Mouse (Mus musculus): Measurements from ENCODE around the gene Krt87. TPM values are rescaled to one million over a fixed set of nuclear protein-coding genes. Genes with fewer than 3 reads are reported as not detected.
A peak's percentile ranks its signal among the peaks of the same experiment; 100 is the strongest.

Gene Krt87
- total RNA-seq (2021) = under 1 TPM; 0.18 to 0.40 TPM
- long read RNA-seq, partial matches to known transcripts = 1 of 2 reads
- long read RNA-seq, other reads (novel, unspliced or antisense) = 0 of 2 reads

DNA sequence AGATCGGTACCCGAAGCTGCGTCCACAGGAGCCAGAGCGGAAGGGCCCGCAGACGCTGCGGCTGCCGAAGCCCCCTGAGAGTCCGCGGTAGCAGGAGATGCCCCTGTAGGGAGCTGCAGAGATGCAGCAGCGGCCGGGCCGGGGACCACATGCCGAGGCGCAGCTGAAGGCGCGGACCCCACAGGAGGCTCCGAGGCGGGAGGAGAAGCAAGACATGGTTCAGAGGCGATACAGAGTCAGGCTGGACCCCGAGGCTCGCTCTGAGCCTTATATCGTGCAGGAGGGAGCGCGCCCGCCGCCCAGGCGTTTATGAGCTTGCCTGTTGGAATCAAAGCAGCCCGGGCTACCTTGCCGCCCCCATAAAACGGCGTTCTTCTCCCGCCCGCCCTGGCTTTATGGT, at the start of gene Krt87:
Krt87 (minus strand) TSS at position 250 of the 400 bp plus-strand sequence.
- no peak for DNase-seq (ENCODE audit: low spot score in 2 of 2)

DNA sequence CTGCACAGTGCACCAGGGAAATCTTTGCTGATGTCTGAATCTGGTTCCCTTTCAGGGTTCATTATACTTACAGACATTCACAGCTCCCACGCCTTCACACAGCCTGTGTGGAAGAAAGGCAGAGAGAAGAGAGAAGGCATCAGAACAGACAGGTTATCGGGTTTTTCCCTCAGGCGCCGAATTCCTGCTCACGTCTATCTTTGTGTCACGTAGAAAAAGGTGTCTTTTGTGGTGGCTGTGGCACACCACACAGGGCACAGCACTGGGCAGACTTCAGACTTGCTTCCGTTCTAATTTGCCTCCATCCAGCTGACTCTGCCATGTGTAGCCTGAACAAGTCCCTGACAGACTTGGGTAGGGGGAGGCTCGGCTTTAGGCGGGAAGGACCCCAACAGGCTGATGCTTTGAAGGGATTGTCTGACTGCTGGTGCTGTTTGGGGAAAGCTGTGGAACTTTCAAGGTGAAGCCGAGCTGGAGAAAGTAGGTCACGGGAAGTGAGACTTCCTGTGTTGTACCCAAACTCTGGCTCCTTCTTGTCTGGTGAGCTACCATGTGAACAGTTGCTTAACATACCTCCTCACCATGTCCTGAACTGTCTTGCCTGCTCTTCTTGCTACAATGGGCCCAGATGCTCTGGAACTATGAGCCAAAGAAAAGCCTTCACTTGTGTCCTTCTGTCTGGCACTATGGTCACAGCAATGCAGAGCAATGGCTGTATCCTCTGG, 47.5 kb upstream of the Krt87 start:
- peak; percentile 7 to 34 for DNase-seq (ENCODE audit: low spot score in 2 of 2)

DNA sequence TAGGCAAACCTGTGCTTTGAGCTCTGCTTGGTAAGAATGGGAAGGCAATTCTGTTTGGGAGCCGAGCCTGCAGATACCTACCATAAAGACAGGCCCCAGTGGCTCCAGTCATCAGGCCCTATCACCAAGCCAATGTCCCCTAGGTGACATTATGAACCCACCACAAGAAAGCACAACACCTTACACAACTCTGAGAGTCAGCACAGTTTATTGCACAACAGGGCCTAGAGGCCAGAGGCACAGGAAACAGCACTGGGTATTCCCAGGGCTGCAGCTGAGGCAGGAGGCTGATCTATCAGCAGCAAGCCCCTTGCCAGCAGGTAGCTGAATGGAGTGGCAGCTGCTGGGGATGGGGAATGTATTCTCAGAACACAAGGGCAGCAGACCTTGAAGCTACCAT, 46.3 kb upstream of the Krt87 start:
- no peak for DNase-seq (ENCODE audit: low spot score in 2 of 2)

DNA sequence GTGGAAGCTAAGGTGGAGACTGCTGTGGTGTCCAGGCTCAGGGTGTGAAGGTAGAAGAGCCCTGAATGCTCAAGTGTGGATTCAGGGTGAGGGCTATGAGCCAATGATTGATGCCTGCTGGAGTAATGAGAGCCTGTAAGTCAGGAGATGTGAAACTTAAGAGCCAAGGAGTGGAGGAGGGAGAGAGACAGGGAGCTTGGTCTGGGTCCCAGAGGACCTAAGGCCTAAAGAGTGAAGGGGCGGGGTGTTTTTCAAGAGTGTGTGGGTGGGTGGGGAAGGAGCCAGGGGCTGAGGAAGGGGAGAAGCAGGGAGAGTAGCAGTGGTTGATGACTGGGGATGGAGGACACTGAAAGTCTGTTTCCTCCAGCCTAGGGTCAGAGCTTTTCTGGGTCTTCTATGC, 45.0 kb upstream of the Krt87 start:
- DNase-seq (ENCODE audit: low spot score in 2 of 2) = no peak

DNA sequence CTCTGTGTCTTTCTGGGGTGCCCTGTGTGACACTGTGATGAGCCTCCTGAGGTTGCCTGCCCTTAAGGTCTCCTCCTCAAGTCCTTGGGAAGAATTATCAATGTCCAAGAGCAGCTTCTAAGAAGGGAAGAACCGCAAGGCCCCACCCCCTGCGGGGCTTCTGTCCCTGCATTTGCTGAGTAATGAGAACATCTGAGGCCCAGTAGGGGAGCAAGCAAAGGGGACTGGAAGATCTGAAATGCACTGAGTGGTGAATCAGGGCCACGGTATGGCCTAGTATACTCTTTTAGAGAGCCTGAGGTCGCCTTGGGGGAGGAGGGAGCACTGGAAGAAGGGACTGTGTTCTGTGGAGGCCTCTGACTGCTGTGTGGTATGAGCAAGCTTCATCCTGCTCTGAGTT, 43.5 kb upstream of the Krt87 start:
- DNase-seq (ENCODE audit: low spot score in 2 of 2) = no peak

DNA sequence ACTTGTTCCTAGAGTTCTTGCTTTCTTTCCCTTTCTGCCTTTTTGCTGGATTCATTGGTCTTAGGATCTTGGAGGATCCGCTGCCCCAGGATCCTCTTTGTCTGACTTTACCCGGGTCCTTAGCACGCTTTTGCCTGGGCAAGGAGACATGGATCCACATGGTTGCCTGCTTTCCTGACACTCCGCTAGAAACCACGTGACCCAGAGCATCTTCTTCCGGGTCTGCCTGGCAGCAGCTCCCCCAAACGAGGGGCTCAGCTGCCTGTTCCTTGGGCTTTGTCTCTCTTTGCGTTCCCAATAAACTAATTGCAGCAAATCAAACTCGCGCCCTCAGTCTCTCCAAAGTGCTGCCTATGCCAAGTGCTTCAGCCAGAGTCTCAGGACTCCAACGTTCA, 41.1 kb upstream of the Krt87 start:
- no peak for DNase-seq (ENCODE audit: low spot score in 2 of 2)

DNA sequence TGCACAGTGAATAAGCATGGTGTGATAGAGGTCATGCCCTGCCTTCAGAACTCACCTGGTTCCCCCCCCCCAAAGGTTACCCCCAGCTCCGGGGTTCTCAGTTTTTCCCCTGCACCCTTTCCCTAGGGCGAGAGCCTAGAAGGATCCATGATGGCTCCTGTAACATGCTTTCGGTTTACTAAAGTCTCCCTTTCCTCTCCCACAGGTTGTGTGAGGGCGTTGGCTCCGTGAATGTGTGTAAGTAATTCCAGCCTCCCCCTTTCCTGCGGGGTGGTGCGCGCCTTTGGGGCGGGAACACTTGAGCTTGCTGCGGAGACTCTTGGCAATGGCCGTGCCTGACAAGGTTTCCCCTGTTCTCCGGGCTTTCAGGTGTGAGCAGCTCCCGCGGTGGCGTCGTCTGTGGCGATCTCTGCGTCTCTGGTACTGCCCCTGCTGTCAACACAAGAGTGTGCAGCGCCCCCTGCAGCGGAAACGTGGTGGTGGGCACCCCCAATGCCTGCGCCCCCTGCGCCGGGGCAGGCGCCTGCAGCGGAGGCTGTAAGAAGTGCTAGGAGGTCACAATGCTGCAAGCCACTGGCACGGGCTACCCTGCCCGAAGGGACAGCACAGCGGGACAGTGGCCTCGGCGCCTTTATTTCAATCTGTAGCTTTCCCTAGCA, 40.5 kb upstream of the Krt87 start:
- DNase-seq (ENCODE audit: low spot score in 2 of 2) = peak; percentile 32 to 39

DNA sequence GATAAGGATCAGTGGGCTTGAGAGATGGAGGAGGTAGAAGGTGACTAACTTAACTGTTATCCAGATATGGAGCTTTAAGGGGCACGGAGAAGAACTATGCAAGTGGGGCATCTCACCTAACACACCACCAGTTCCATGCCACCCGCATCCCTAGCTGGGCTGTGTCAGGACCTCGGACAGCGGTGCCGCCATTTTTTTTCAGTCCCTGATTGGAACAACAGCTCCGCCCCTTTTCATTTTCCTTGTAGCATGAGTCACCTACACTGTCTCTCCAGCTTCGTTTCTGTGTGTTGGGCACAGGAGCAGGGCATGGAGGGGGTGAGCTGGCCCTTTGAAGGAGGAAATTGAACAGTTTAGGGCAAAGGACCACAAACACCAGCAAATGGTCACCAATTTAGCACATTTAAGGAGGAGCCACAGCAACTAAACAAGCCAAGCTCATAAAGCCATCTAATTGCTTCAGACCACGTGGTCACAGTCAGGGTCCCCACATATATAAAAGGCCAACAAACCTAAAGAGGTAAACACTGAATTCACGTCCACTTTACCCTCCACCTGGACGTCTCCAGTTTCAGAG, 34.4 kb upstream of the Krt87 start, which contains the start of gene Krt86:
Krt86 (plus strand) TSS at position 527 of the 577 bp plus-strand sequence.
- no peak for DNase-seq (ENCODE audit: low spot score in 2 of 2)

DNA sequence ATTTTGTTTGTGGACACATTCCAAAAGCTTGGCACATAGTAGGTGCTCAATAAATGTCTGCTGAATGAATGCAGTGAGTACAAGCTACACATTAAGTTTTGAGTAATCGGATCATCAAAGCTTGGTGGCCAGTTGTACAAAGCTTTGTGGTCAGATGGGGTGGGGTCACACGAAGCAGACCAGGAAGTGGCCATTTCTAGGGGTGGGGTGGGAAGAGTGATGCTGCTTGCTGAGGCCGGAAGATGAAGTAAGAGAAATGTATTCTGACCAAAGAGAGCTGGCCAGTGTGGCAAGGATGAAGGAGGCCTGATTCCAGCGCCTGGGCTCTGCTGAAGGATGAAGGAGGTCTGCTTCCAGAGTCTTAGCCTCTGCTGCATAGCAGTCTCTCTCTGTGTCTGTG, 30.5 kb upstream of the Krt87 start:
- DNase-seq (ENCODE audit: low spot score in 2 of 2) = no peak

DNA sequence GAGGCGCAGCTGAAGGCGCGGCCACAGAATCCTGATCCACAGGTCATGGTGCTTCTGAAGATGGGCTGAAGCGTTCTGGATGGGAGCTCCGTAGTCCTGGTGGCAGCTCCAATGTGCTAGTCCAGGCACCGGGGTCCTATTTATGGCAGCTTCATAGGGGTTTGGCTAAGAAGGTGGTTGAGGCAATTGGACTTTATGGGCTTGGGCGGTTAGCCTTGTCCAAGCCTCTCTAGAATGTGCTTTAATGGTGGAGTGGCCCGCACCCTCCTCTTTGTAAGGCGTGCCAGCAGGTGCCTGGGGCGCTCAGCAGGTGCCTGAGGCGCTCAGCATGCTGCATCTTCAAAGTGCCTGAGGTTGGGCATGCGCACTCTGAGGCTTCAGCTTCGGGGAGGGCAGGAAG, 25.0 kb upstream of the Krt87 start, which contains the start of gene Krt81:
Krt81 (minus strand) TSS at position 101 of the 400 bp plus-strand sequence.
- DNase-seq (ENCODE audit: low spot score in 2 of 2) = no peak

DNA sequence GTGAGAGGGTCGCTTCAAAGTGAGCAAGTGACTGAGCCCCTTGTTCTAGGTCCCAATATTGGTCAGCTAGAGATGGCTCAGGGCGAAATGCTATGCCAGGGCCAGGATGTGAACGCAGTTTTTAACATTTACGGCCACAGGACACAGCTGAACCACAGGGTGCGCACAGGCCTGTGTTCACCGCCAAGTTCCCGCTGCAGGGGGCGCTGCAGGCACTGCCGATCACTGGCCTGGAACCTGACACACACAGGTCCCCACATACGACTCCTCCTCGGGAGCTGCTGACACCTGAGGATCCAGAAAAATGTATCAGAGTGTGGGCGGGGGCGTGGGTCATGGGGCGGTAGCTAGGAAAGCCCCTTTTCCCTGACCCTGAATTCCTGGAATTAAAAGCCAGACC, 20.7 kb upstream of the Krt87 start:
- no peak for DNase-seq (ENCODE audit: low spot score in 2 of 2)

DNA sequence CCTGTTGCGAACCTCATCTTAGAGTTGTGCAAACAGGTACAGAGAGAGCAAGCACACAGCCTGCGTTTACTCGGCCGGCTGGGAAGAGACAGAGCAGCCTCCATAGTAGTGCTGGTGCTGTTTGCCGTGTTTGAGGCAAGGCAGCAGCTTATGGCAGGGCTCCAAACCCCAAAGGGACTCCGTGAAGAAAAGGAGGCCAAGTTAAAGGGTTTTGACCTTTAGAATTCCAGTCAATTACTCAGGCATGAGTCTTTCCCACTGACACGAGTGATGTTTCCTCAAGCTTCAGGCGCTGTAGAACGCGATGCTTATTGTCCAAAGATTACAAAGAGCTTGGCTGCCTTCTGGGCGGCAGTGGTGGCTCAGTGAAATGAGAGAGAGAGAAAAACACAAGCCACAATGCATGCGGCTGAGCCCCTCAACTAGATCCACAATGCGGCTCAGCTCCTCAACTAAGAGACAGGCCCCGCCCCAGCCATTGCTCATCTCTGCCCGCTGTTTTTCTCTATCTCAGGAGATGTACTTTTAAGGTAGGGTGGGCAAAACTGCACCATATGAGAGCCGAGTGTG, 19.8 kb upstream of the Krt87 start:
- DNase-seq (ENCODE audit: low spot score in 2 of 2) = no peak

DNA sequence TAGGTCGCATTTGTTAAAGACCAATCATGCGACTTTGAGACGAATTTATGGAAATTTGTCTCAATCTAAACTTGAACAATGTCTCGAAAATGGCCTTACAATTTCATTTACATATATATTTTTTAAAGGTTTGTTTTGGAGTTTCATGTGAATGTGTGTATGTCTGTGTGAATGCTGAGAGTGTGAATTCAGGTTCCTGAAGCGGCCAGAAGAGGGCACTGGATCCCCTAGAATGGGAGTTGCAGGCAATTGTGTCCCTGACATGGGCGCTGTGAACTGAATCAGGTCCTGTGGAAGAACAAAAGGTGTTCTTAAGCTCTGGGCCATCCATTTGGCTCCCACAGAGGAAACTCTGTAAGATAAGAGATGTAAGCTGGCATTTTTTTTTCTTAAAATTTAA, 17.3 kb upstream of the Krt87 start:
- DNase-seq (ENCODE audit: low spot score in 2 of 2) = no peak

DNA sequence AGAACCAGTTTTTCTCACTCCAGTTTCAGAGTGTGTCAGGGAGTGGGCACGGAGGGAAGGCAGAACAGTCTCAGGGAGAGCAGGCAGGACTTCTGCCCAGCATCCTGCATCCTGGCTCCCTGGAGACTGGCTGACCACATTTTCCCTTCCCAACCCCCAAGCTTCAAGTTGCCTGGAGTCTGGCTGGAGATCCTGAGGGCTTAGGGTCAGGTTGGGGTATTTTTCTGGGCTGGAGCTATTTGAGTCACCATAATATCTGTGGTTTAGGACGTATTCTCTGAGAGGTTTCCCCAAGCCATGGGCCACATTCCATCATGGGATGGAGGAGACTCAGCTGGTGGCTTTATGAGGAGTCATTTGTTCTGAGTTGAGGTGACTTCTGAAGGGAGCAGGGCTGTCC, 16.7 kb upstream of the Krt87 start:
- DNase-seq (ENCODE audit: low spot score in 2 of 2) = no peak

DNA sequence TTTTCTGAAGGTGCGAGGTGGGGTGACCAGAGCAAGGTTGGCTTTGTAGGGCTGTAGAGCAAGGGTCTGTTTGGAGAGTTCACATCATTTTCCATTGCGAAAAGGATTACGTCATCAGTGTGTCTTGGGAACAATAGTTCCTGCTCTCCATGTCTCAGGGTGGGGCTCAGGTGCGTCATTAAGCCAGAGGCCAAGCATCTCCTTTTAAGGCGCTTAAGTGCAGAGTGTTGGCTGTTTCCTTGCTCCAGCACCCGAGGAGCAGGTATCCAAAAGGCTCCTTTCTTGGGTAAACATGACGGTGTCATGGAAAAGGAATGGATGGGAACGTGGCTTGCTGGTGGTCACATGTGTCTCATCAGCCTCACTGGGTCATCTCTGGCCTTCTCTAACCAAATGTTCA, 16.2 kb upstream of the Krt87 start:
- no peak for DNase-seq (ENCODE audit: low spot score in 2 of 2)

DNA sequence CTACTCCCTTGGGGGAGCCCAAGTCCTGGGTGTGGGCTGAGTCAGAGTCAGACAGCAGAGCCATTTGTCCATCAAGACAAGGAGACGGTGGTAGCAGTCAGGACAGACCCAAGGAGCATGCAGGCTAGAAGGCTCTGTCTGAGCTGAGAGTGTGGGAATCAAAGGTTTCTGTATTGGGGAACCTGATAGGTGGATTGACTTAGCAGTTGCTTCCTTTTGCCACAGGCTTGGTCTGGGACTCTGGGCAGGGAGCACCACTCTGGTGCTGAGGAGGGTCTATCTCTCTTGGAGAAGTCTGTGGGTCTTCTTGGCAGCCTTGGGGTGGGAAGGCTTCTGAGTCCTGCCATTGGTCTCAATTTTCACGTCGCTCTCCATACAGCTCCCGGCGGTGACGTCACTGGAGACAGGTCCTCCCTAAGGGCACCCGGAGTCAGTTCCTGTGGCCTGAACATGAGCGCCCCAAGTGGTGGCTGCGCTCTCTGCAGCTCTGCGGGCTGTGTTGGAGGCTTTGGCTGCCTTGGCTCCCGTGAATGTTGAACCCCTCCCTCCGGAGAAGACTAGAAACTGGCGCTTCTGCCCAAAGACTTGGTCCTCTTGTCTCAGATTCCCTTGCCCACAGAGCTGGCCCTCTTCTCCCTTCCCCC, 14.6 kb upstream of the Krt87 start:
- peak; percentile 47 to 86 for DNase-seq (ENCODE audit: low spot score in 2 of 2)

DNA sequence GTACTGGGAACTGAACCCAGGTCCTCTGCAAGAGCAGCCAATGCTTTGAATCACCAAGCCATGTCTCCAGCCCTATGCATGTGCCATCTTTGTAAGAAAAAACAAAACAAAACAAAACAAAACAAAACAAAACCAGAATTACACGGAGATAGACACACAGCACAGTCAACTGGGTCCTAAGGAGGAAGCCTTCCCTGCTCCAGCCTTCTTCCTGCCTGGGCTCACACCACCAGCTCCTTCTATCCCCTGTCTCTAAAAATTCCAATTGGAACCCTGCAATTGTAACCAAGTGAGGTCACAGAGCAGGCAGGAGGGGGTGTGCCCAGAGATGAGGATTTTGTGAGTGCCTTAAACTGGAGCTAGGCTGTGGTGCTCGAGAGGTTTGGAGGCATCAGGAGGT, 8.8 kb upstream of the Krt87 start, which contains the start of gene Krt88:
Krt88 (plus strand) TSS at position 301 of the 400 bp plus-strand sequence.
- DNase-seq (ENCODE audit: low spot score in 2 of 2) = no peak

DNA sequence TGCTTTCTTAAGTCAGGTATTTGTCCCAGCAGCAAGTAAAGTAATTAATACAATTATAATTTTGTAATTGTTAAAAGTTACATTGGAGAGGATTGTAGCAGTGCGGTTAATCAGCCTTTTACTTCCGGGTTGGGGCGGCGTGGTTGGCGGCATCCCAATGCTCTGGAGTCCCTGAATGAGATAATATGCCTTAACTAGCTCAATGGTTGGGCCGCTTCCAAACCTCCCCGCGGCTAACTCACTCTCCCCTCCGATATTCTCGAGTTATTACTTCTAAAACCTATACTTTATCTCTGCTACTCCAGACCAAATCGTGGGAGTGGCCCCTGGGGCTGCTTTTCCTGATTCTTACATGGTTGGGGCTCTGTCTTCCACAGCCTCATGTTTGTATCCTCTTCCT, 8.0 kb upstream of the Krt87 start:
- peak in 1 of 2 experiments; percentile 9 for DNase-seq (ENCODE audit: low spot score in 2 of 2)

DNA sequence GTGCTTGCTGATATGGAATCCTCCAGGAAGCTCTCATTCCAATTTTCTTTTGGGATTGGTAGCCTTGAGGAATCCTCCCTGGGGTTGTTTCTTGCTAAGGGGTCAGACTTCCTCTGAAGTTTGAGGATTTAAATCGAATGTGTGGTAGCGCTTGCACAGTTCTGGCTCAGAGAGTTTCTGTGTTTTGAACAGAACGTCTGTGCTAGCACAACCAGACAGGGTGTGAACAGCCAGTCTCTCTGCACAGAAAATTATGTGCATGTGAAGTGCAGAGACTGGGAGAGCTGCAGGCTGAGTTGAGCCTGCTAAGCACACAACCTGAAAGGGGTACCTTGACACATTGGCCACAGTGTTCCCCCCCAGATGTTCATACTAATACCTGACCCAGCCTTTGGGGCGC, 2.2 kb upstream of the Krt87 start:
- DNase-seq (ENCODE audit: low spot score in 2 of 2) = peak; percentile 36 to 70

DNA sequence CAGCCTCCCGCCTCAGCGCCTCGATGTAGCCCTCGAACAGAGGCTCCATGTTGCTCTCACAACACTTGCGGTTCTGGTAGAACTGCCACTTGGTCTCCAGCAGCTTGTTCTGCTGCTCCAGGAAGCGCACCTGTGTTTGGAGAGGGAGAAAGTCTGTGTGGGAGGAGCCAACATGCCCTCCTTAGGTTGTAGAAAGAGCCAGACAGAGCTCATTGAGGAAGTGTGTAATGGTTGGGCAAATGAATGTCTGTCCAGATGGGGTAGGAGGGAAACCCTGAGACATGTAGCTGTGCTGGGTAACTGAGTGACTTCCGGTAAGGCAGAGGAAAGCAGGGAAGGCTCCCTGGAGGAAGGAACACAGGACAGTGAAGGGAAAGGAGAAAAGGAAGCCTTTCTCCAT, 2.0 kb downstream of the Krt87 start:
- no peak for DNase-seq (ENCODE audit: low spot score in 2 of 2)

DNA sequence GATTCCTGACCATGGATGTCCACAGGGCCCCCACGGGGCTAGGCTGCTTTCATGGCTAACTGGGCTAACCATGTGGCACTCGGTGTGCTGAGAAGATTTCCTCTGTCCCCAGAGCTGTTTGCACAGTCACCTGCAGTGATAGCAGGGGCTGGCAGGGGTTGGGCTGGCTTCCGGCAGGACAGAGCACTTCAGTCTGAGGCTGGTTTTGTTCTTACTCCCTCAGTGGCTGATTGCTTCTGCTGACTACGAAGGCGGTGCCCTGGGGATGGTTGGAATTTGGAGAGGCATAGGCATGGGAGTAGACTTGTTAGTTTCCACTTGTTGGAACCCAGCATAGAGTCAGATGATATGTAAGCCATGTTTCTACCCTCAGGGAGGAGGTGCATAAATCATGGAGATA, 13.7 kb downstream of the Krt87 start:
- DNase-seq (ENCODE audit: low spot score in 2 of 2) = no peak

All from layer of hippocampus, adult 18-20 months (tissue).